Mouse (Mus musculus) bone marrow macrophage, adult 2 months (primary cell): ENCODE data around the gene Tcap.

Source experiments
- CTCF ChIP-seq: IDR thresholded peaks from 2 replicates; pipeline ENCODE4 v1.5.1; 2012; ENCODE audit warnings: low read depth, mild to moderate bottlenecking, low read length, moderate library complexity
- POLR2A ChIP-seq: IDR thresholded peaks from 2 replicates; pipeline ENCODE4 v1.6.1; 2012; ENCODE audit warnings: mild to moderate bottlenecking, low read depth, low read length, borderline replicate concordance

GRCm38 (mm10) chr11:98400161-98400726, 16.6 kb downstream of the Tcap start, which contains the start of gene Pgap3:
- TF ChIP-seq CTCF (no peak), POLR2A (no peak)
